Mouse (Mus musculus): ENCODE results near the gene Tssk3.
"Not testable (repeated sequence)": the region's sequence is repeated elsewhere in the genome, so short reads cannot be mapped to it uniquely, and the experiment has no call there.

Gene Tssk3

GRCm38 (mm10) chr4:129500607-129501566, 10.1 kb upstream of the Tssk3 start:
- DNase-seq (ENCODE audit: low read depth, low spot score): peak; percentile 84

DNA sequence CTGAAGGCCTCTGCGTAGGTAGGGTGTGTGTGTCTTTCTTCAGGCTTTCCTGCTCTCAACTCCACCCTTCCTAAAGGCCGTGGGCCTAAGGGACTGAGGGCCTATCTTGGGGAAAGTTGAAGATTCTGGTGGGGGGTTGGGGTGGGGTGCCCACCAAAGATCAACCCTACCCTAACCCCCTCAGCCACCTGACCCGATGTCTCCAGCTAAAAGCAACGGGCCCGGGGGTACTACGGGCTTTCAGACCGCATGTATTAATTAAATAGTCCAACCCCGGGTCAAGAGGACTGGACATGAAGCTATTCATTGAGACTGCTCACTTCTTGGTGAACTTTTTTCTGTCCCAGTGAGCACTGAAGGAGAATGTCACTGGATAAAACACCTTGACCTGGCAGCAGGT, 9.2 kb upstream of the Tssk3 start:
- no peak for DNase-seq (ENCODE audit: low read depth, low spot score)

DNA sequence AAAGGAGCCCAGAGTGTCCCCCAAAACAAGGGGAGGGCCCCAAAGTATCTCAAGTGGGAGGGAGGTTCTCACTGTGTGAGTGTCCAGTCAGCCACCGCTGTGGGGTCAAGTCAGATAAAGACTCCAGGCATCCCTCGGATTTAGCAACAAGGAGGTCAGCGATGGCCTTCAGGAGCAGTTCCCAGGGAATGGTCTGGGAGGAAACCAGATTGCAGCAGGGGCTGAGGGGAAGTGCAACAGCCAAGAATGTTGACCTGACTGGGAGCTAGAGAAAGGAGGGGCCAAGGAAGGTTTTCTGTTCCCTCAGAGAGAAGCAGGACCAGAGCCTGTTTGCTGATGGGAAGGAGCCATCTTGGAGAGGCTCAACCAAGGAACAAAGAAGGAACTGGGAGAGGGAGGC, 8.1 kb upstream of the Tssk3 start:
- no peak for DNase-seq (ENCODE audit: low read depth, low spot score)

GRCm38 (mm10) chr4:129496631-129497030, 5.8 kb upstream of the Tssk3 start:
- no peak for DNase-seq (ENCODE audit: low read depth, low spot score)

DNA sequence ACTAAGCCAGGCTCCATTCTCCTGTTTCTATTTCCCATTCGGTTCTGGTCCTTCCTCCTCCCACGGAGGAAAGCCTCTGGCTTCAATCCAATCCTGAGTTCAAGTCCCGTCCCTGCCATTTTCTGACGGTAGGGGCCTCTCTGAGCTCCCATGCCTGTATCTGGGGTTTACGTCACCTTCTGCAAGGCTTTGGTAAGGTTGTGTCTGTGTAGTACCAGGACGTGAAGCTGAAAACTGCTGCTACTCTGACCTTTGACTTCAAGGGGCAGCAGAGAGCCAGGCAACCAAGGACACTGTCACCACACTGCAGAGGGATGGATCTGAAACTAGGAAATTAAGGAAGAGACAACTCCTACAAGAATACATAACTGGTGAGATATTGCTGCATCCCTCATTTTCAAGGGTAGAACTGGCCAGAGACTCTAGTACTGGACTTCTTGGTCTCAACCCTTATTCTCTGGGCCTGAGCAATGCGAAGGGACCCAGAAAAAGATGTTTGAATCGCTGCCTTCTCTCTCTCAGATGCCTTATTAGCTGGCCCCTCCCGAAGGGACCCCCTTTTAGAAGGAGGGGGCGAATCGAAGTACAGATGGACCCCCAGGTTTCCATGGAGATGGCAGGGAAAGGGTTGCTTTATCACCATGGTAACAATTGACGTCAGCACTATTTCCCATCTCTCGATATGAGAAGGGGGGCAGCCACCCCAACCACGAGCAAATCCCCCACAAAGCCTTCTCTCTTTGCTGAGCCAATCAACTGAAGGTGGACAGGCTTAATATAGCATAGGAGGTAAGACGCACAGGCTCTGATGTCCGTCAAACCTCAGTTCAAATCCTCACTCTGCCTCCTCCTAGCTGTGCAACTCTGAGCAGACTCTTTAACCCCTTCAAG, 5.1 kb upstream of the Tssk3 start:
- DNase-seq (ENCODE audit: low read depth, low spot score): peak; percentile 27

DNA sequence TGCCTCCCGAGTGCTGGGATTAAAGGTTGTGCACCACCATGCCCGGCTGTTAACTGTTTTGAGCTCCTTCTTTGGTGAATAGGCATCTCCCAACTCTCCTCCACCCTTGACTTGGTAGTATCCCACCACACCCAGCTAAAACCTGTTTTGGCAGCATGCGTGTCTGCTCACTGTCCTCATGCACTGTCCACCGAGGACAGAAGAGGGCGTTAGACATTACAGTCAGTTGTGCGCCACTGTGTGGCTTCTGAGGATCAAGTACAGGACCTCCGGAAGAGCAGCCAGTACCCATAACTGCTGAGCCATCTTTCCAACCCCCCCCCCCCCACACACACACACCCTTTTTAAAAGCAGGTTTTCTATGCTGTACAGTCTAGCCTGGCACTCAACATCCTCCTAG, 3.9 kb upstream of the Tssk3 start:
- no peak for DNase-seq (ENCODE audit: low read depth, low spot score)

- DNase-seq (ENCODE audit: low read depth, low spot score): no peak
These were observed 9.7 kb downstream of the Tssk3 start for GRCm38 (mm10) chr4:129481090-129481489.

GRCm38 (mm10) chr4:129479863-129480262, 11.0 kb downstream of the Tssk3 start:
- no peak for DNase-seq (ENCODE audit: low read depth, low spot score)

DNA sequence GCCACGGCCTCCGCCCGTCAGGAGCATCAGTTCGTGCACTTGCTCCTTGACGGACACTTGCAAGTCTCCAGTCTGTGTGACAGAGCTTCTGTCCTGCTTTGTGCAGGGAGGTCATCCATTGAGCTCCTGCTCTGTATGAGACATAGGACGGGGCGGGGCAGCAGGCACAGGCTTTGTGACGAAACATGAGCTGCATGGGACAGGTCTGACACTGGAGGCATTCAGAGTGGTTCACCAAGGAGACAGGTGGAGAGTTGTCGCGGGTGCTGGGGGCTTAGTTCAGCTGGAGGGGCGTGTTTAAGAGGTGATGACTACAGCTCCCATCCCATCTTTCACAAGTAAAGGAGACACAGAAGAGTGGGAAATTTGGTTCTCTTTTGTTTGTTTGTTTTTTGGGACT, 14.8 kb downstream of the Tssk3 start:
- no peak for DNase-seq (ENCODE audit: low read depth, low spot score)

- DNase-seq (ENCODE audit: low read depth, low spot score): peak; percentile 17
These were observed 26.5 kb downstream of the Tssk3 start for GRCm38 (mm10) chr4:129464286-129464815.

DNA sequence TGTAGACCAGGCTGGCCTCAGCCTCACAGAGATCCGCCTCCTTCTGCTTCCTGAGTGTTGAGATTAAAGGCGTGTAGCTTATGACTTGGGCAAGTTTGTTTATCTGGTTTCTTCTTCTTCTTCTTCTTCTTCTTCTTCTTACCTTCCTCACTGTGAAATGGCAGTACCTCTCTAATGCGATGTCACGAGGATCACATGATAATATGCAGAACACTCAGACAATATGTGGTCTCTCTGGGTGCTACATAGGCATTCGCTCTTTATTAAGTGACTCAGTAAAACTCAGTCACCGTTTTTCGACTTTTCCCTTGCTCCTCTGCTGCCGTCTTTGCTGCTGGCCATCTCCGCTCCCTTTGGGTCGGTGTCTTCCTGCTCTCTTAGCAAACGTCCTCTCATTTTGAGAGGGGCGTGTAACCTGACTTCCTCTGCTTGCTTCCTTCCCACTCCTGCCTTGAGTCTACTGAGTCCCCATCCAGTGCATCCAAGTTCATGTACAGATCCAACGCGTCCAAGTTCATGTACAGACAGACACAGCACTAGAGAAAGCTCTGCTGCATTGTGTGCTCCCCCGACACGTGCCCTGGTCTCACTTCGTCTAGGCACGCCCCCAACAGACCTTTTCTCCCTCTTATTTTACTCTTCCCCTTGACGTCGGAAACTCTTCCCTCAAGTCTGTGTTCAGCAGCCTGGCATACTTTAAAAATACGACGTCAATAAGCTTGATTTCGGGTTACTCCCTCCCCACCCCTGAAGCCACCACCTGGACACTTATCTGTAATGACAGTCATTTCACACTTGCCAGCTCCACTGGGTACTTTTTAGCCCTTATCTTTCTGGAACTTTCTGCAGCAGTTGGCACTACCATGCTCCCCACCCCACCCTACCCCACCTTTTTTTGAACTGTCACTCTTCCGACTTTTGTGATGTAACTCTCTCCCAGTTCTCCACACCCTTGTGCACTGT, 27.4 kb downstream of the Tssk3 start:
- DNase-seq (ENCODE audit: low read depth, low spot score): no peak

DNA sequence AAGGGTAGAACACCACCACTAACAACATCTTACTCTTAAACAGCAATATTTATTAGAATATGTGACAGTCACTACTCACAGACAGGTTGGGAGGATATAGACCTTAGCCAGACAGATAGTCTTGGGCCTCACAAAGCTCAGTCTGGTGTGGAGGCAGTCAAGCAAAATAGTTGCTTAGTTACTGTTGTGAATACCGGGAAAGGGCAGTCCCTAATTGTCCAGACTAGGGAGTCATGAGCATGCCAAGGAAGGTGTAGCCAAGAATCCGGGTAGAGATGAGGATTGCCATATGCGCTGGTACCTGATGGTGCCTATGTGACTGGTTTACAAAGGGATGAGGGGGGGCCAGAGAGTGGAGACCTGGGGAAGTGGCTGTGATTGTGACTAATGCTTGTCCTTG, 28.7 kb downstream of the Tssk3 start:
- no peak for DNase-seq (ENCODE audit: low read depth, low spot score)

DNA sequence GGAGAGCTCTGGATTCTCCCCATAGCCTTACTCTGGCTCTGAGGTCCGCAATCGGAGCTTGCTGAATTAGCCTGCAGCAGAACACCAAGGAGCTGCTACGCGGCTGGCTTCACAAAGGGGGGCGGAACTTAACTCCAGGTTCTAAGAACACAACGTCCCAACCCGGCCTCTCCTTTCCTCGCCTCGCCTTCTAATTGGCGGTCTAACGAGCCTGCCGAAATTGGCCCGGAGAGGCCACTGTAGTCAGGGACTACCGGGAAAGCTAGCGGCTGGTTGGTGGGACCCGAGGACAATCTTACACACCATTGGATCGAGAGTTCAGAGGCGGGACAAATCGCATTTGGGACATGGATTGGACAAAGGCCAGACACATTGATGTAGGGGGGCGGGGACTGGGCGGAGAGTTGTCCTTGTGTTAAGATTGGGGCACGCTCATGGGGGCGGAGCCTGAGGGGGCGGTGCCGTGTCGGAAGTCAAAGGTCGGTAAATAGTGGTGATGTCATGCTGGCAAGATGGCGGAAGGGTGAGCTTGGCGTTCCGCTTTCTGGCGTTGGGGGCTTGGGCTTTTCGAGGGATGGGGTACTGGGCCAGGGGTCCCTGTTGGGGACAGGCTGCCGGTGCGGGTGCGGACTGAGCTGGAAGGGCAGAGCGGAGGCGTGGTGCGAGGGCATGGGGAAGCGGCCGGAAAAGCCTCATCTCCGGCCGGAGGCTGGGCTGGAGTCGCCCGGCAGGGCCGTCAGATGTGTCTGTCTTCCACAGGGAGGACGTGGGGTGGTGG, 29.4 kb downstream of the Tssk3 start, which contains the start of gene Bsdc1:
Bsdc1 (plus strand) TSS at position 399 of the 778 bp plus-strand sequence.
- peak; percentile 100 for DNase-seq (ENCODE audit: low read depth, low spot score)

DNA sequence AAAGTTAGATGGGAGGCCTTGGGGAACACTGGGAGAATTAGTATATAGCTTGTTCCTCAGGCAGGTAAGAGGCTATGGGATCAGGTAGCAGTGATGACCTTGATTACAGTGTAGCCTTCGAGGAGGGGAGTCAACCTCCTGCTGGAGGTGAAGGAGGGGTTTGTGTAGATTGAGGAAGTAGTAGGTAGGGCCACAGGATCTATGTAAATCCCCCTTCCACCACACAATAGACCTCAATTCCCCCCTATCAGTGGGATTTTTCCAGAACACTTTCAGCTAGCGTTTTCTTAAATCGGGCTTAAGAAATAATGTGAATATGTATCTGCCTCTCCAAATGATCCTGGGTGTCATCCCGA, 30.0 kb downstream of the Tssk3 start:
- DNase-seq (ENCODE audit: low read depth, low spot score): no peak

GRCm38 (mm10) chr4:129459726-129460125, 31.1 kb downstream of the Tssk3 start:
- DNase-seq (ENCODE audit: low read depth, low spot score): peak; percentile 11

GRCm38 (mm10) chr4:129457311-129457710, 33.5 kb downstream of the Tssk3 start:
- not testable (repeated sequence) for DNase-seq (ENCODE audit: low read depth, low spot score)

GRCm38 (mm10) chr4:129456126-129456525, 34.7 kb downstream of the Tssk3 start:
- DNase-seq (ENCODE audit: low read depth, low spot score): no peak

DNA sequence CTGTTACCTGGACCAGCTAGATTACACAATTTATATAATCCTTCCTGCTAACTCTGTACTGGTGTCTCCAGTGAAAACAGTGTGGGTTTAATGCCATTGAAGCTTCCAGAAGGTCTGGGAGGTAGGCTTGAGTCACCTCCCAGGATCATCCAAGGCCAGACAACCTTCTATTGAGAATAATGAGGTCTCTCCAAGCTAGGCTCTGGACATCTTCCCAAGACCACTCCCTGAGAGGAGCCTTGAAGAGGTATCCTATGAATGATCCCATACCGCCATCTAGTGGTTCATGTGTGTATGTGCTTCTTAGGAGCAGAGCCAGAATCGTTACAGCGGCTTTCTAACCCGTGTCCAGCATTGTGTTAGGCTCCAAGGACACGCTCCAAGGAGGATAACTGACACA, 35.6 kb downstream of the Tssk3 start:
- DNase-seq (ENCODE audit: low read depth, low spot score): peak; percentile 81

- DNase-seq (ENCODE audit: low read depth, low spot score): no peak
These were observed 39.2 kb downstream of the Tssk3 start for GRCm38 (mm10) chr4:129451471-129452169.

GRCm38 (mm10) chr4:129450851-129451250, 40.0 kb downstream of the Tssk3 start:
- peak; percentile 47 for DNase-seq (ENCODE audit: low read depth, low spot score)

Data from A20 (cell line).